Comparison of ENCODE assay signal across 21 mouse cellular contexts in the genomic region with DNA sequence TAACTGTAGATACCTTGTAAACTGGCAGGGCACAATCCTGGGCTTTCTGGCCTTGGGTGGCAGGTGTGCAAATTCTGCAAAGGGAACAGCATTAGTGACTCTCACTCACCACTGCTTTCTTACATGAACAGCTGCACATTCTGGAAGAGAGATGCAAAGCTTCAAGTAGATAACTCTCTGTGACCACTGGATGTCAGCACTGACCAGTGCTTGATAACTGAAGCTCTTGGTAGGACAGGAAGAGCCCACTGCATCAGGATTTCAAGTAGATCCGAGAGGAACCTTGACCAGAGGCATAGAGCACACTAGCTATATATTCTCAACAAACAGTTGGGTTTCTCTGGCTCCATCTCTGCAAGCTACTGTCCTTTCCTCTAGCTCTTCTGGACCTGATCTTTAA. TPM values are rescaled to one million over a fixed set of nuclear protein-coding genes. Genes with fewer than 3 reads are reported as not detected.
DNase-seq lines count a peak whose midpoint lies in the region; ATAC-seq and TF ChIP-seq lines count a peak whose summit lies in the region.
"Had no signal": no experiment of that assay in that cellular context is flagged by ENCODE, and none has a peak within 500 bp of the region (broad histone marks: within the 10 kb centered on the region; RNA-seq: fewer than 3 reads in every experiment).

No protein-coding gene starts in this region.

- H3K4me3 ChIP-seq in forebrain, embryonic 14.5 days (ENCODE audit: low read depth, low read length): no peak overlapping the region
- no peak overlapping the region for H3K4me3 ChIP-seq in forebrain, embryonic 15.5 days
- H3K4me3 ChIP-seq in kidney, postnatal 0 days (replicated peaks; ENCODE audit: low read depth, low read length): no peak overlapping the region
- no peak overlapping the region for H3K4me3 ChIP-seq in midbrain, postnatal 0 days (ENCODE audit: low read depth, low read length)
- H3K4me3 ChIP-seq in midbrain, embryonic 16.5 days (ENCODE audit: low read depth, low read length): no peak overlapping the region
- H3K4me3 ChIP-seq: embryonic facial prominence, embryonic 15.5 days; forebrain, embryonic 13.5 days; heart, embryonic 10.5 days; limb, embryonic 10.5 days; liver, embryonic 15.5 days; midbrain, embryonic 12.5 days had no signal

- no peak for ATAC-seq in forebrain, embryonic 14.5 days
- ATAC-seq in forebrain, embryonic 15.5 days (replicated peaks): no peak
- no peak for ATAC-seq in kidney, postnatal 0 days (replicated peaks; ENCODE audit: low FRiP score, low read depth)
- no peak for ATAC-seq in midbrain, postnatal 0 days (ENCODE audit: low FRiP score)
- ATAC-seq in midbrain, embryonic 16.5 days: no peak
- ATAC-seq: forebrain, embryonic 13.5 days had no signal

- no peak overlapping the region for H3K4me2 ChIP-seq in forebrain, embryonic 14.5 days (ENCODE audit: low read length)
- no peak overlapping the region for H3K4me2 ChIP-seq in forebrain, embryonic 15.5 days (replicated peaks)
- H3K4me2 ChIP-seq in kidney, postnatal 0 days (ENCODE audit: low read length): no peak overlapping the region
- H3K4me2 ChIP-seq in midbrain, postnatal 0 days (ENCODE audit: low read depth, low read length, poor library complexity, severe bottlenecking): no peak overlapping the region
- H3K4me2 ChIP-seq in midbrain, embryonic 16.5 days (ENCODE audit: low read length): no peak overlapping the region
- H3K4me2 ChIP-seq: embryonic facial prominence, embryonic 15.5 days; forebrain, embryonic 13.5 days; liver, embryonic 15.5 days; midbrain, embryonic 12.5 days had no signal

- no peaks in the 10 kb centered on the region for H3K27me3 ChIP-seq in forebrain, embryonic 14.5 days (replicated peaks; ENCODE audit: control insufficient read depth, insufficient read depth, low read length)
- no peaks in the 10 kb centered on the region for H3K27me3 ChIP-seq in forebrain, embryonic 15.5 days
- no peaks in the 10 kb centered on the region for H3K27me3 ChIP-seq in kidney, postnatal 0 days (ENCODE audit: insufficient read depth, low read length)
- no peaks in the 10 kb centered on the region for H3K27me3 ChIP-seq in midbrain, postnatal 0 days (ENCODE audit: insufficient read depth, low read length)
- H3K27me3 ChIP-seq in midbrain, embryonic 16.5 days (ENCODE audit: control insufficient read depth, insufficient read depth, low read depth, low read length): no peaks in the 10 kb centered on the region
- H3K27me3 ChIP-seq: embryonic facial prominence, embryonic 15.5 days; forebrain, embryonic 13.5 days; midbrain, embryonic 12.5 days had no signal

- no peak overlapping the region for H3K9ac ChIP-seq in forebrain, embryonic 14.5 days (ENCODE audit: low read length)
- no peak overlapping the region for H3K9ac ChIP-seq in forebrain, embryonic 15.5 days (replicated peaks)
- no peak overlapping the region for H3K9ac ChIP-seq in kidney, postnatal 0 days (ENCODE audit: low read depth, low read length)
- H3K9ac ChIP-seq in midbrain, postnatal 0 days (replicated peaks; ENCODE audit: low read length, poor library complexity, severe bottlenecking): no peak overlapping the region
- no peak overlapping the region for H3K9ac ChIP-seq in midbrain, embryonic 16.5 days (ENCODE audit: low read depth, low read length)
- H3K9ac ChIP-seq: embryonic facial prominence, embryonic 15.5 days; forebrain, embryonic 13.5 days; liver, embryonic 15.5 days; midbrain, embryonic 12.5 days had no signal

- no peaks in the 10 kb centered on the region for H3K36me3 ChIP-seq in forebrain, embryonic 14.5 days (ENCODE audit: control insufficient read depth, insufficient read depth, low read length)
- no peaks in the 10 kb centered on the region for H3K36me3 ChIP-seq in forebrain, embryonic 15.5 days
- no peaks in the 10 kb centered on the region for H3K36me3 ChIP-seq in kidney, postnatal 0 days (ENCODE audit: insufficient read depth, low read length)
- no peaks in the 10 kb centered on the region for H3K36me3 ChIP-seq in midbrain, postnatal 0 days (ENCODE audit: insufficient read depth, low read length)
- H3K36me3 ChIP-seq in midbrain, embryonic 16.5 days (ENCODE audit: control insufficient read depth, insufficient read depth, low read length): no peaks in the 10 kb centered on the region
- H3K36me3 ChIP-seq: embryonic facial prominence, embryonic 15.5 days; heart, embryonic 10.5 days; limb, embryonic 10.5 days; liver, embryonic 15.5 days; midbrain, embryonic 12.5 days had no signal

- no peak overlapping the region for H3K27ac ChIP-seq in forebrain, embryonic 14.5 days (ENCODE audit: low read depth, low read length)
- no peak overlapping the region for H3K27ac ChIP-seq in forebrain, embryonic 15.5 days (replicated peaks)
- no peak overlapping the region for H3K27ac ChIP-seq in kidney, postnatal 0 days
- no peak overlapping the region for H3K27ac ChIP-seq in midbrain, postnatal 0 days (ENCODE audit: low read depth, low read length)
- no peak overlapping the region for H3K27ac ChIP-seq in midbrain, embryonic 16.5 days (ENCODE audit: low read length)
- H3K27ac ChIP-seq: embryonic facial prominence, embryonic 15.5 days; forebrain, embryonic 13.5 days; heart, embryonic 10.5 days; limb, embryonic 10.5 days; liver, embryonic 15.5 days; macrophage; midbrain, embryonic 12.5 days had no signal

- 32% methylated on average over 1 of the region's 1 CpGs for WGBS in forebrain, embryonic 14.5 days
- 44% methylated on average over 1 of the region's 1 CpGs for WGBS in forebrain, embryonic 15.5 days
- 30% methylated on average over 1 of the region's 1 CpGs for WGBS in kidney, postnatal 0 days
- WGBS in midbrain, postnatal 0 days: 46% methylated on average over 1 of the region's 1 CpGs
- WGBS in midbrain, embryonic 16.5 days: 50% methylated on average over 1 of the region's 1 CpGs

- no peaks in the 10 kb centered on the region for H3K4me1 ChIP-seq in forebrain, embryonic 14.5 days (ENCODE audit: control insufficient read depth, insufficient read depth, low read length)
- H3K4me1 ChIP-seq in forebrain, embryonic 15.5 days: no peaks in the 10 kb centered on the region
- H3K4me1 ChIP-seq in kidney, postnatal 0 days (replicated peaks; ENCODE audit: insufficient read depth, low read length): no peaks in the 10 kb centered on the region
- no peaks in the 10 kb centered on the region for H3K4me1 ChIP-seq in midbrain, postnatal 0 days (ENCODE audit: insufficient read depth, low read length)
- no peaks in the 10 kb centered on the region for H3K4me1 ChIP-seq in midbrain, embryonic 16.5 days (ENCODE audit: control insufficient read depth, insufficient read depth, low read length)
- H3K4me1 ChIP-seq: embryonic facial prominence, embryonic 15.5 days; forebrain, embryonic 13.5 days; heart, embryonic 10.5 days; limb, embryonic 10.5 days; midbrain, embryonic 12.5 days had no signal

- TF ChIP-seq CTCF in kidney, postnatal 0 days (IDR thresholded peaks at IDR 0.05; ENCODE audit: low read depth): peak; percentile 59
- peak; percentile 70 for TF ChIP-seq CTCF in midbrain, postnatal 0 days (IDR thresholded peaks at IDR 0.05)

- H3K9me3 ChIP-seq in forebrain, embryonic 14.5 days (replicated peaks; ENCODE audit: control insufficient read depth, low read length): 0 out of 2 replicates have a peak, but pooled peaks cover 3% of the 10 kb centered on the region
- no peaks in the 10 kb centered on the region for H3K9me3 ChIP-seq in forebrain, embryonic 15.5 days
- H3K9me3 ChIP-seq in kidney, postnatal 0 days (replicated peaks; ENCODE audit: low read length): no peaks in the 10 kb centered on the region
- H3K9me3 ChIP-seq in midbrain, postnatal 0 days (ENCODE audit: low read length): 0 out of 2 replicates have a peak, but pooled peaks cover 2% of the 10 kb centered on the region
- H3K9me3 ChIP-seq in midbrain, embryonic 16.5 days (replicated peaks; ENCODE audit: control insufficient read depth, low read length, poor library complexity, severe bottlenecking): no peaks in the 10 kb centered on the region; the same call in 1 of the 2 replicates
- H3K9me3 ChIP-seq: embryonic facial prominence, embryonic 15.5 days; heart, embryonic 10.5 days; limb, embryonic 10.5 days; liver, embryonic 15.5 days had no signal

- DNase-seq in forebrain, embryonic 14.5 days (ENCODE audit: low spot score): peak; percentile 18
- DNase-seq in kidney, postnatal 0 days (ENCODE audit: low spot score): peak; percentile 40
- DNase-seq in kidney, adult 18-20 months: no peak
- peak; percentile 64 for DNase-seq in midbrain, postnatal 0 days (ENCODE audit: low spot score)
- peak; percentile 7 for DNase-seq in fibroblast of lung, adult 2 months (ENCODE audit: low read depth)
- no peak for DNase-seq in ovary, adult 18-20 months (ENCODE audit: low spot score)
- DNase-seq: adrenal gland, postnatal 25 days; cerebellum, postnatal 10 days; gastrocnemius, postnatal 10 days; kidney, postnatal 4 days; layer of hippocampus, postnatal 36 days; thymus, adult 18-20 months had no signal

RNA-seq across cellular contexts. Expression of a gene that starts 34.4 kb away (rescaled TPM):
- 11.2 and 12.3 TPM in 2 replicates for polyA plus RNA-seq in forebrain, embryonic 14.5 days (2014; fragmentation: Nextera tagmentation; extraction: Ambion mirVana)
- polyA plus RNA-seq in forebrain, embryonic 15.5 days (2015; fragmentation: Nextera tagmentation; extraction: Ambion mirVana): 8.7 and 9.2 TPM in 2 replicates
- 8.1 and 8.8 TPM in 2 replicates for polyA plus RNA-seq in kidney, postnatal 0 days (2015; fragmentation: Nextera tagmentation; extraction: Ambion mirVana)
- 48.8 and 56.3 TPM in 2 replicates for total RNA-seq in midbrain, postnatal 0 days (2014; rRNA removed)
- 8.8 and 11.3 TPM in 2 replicates for polyA plus RNA-seq in midbrain, postnatal 0 days (2015; fragmentation: Nextera tagmentation; extraction: Ambion mirVana)
- 9.4 TPM in 2 replicates for polyA plus RNA-seq in midbrain, embryonic 16.5 days (2015; fragmentation: Nextera tagmentation; extraction: Ambion mirVana)

RNA-seq across cellular contexts. Expression of a gene that starts 57.9 kb away (rescaled TPM):
- 9.8 and 28.2 TPM in 2 replicates for polyA plus RNA-seq in forebrain, embryonic 14.5 days (2014; fragmentation: Nextera tagmentation; extraction: Ambion mirVana)
- polyA plus RNA-seq in forebrain, embryonic 15.5 days (2015; fragmentation: Nextera tagmentation; extraction: Ambion mirVana): 7.7 and 10.5 TPM in 2 replicates
- 23.1 and 38.7 TPM in 2 replicates for polyA plus RNA-seq in kidney, postnatal 0 days (2015; fragmentation: Nextera tagmentation; extraction: Ambion mirVana)
- total RNA-seq in midbrain, postnatal 0 days (2014; rRNA removed): 77.4 and 105 TPM in 2 replicates
- polyA plus RNA-seq in midbrain, postnatal 0 days (2015; fragmentation: Nextera tagmentation; extraction: Ambion mirVana): 9.1 and 9.7 TPM in 2 replicates
- polyA plus RNA-seq in midbrain, embryonic 16.5 days (2015; fragmentation: Nextera tagmentation; extraction: Ambion mirVana): 5.3 and 6.4 TPM in 2 replicates

Comparison
In these comparisons a context has a peak if more than half of its experiments do, and no peak if none do; other contexts are left out.
1. DNase-seq: peak in forebrain, embryonic 14.5 days (single experiment), kidney, postnatal 0 days (single experiment), midbrain, postnatal 0 days (single experiment) and fibroblast of lung, adult 2 months (single experiment); none in kidney, adult 18-20 months (single experiment) and ovary, adult 18-20 months (single experiment).